Mouse (Mus musculus): ENCODE measurements at regions not wholly inside any gene's neighbourhood (a gene's known extent, or its start where the extent isn't known, plus 50 kb on each side); places are given as distances from the start of the nearest gene placed in this dataset.

DNA sequence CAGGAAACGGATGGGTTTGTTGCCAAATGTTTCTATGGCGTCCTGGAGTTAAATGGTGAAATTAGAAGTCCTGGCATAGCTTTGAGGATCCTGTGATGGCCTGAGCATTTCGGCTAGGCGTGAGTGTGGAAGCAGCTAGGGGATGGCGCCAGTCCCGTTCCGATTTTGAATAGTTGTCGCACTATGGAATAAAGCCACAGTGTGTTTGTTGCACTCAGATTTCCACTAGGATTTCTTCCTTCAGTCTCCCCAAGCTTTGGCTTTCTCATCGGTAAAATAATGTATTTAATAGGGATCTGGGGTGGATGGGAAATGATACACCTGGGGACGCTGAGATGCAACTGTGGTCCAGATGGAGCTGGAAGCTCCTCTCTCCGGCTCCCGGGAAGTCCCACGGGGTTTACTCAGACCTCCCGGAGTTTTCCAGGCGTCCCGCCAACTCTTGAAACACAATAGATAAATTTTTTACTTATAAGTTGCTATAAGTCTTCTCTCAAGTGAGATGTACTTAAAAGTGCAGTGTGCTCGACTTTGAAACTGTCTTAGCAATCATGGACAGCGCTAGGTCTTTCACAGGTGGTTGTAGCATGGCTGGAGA, 203.7 kb downstream of the Spata18 start:
- TF ChIP-seq POLR2A (IDR thresholded peaks at IDR 0.05; ENCODE audit: insufficient read depth, low read depth, low read length) (no peak), CTCF (IDR thresholded peaks at IDR 0.05; ENCODE audit: insufficient read depth, low read depth, low read length) (no peak)

Measured in olfactory bulb, adult 2 months (tissue).